Mouse (Mus musculus): ENCODE results near the gene Pnldc1. TPM values are rescaled to one million over a fixed set of nuclear protein-coding genes. Genes with fewer than 3 reads are reported as not detected.
"Not testable (repeated sequence)": the region's sequence is repeated elsewhere in the genome, so short reads cannot be mapped to it uniquely, and the experiment has no call there.

The Pnldc1 gene
- 4.4 and 5.2 TPM in 2 replicates for polyA plus RNA-seq (2012; rRNA removed)

DNA sequence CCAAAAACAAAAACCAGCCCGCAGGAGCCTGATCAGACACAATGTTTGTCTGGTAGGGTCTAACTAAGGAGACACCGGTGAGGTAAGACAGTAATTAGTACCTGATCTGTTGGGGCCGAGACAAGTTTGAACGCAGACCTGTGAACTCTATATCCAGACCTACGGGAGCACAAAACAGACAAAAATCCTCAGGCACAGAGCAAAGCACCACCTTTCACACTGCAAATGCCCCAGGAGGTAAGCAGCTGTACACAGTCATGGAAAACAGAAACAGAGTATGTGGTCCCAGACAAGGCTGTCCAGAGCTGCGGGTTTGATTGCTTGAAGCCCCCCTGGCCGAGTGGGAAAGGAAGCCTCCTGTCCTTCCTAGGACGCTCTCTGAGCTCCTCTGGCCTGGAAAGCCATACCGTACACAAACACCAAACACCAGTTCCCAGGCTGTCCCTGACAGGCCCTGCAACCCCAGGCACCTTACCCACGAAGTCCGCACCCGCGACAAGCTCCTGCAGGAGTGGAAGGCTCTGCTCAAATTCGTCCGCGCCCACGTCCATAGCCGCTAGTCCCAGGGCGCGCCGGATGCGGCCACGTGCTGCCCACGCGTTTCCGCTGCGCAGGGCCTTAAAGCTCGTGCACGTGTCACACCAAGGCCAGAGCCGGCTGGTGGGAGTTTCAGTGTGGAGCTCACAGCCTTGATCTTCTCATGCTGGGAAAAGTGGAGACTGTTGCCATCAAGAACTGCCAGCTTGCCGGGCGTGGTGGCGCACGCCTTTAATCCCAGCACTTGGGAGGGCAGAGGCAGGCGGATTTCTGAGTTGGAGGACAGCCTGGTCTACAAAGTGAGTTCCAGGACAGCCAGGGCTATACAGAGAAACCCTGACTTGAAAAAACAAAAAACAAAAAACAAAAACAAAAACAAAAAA, at the start of gene Pnldc1:
Pnldc1 (minus strand) TSS at position 870 of the 920 bp plus-strand sequence.
- no peak for DNase-seq (ENCODE audit: low read depth)

DNA sequence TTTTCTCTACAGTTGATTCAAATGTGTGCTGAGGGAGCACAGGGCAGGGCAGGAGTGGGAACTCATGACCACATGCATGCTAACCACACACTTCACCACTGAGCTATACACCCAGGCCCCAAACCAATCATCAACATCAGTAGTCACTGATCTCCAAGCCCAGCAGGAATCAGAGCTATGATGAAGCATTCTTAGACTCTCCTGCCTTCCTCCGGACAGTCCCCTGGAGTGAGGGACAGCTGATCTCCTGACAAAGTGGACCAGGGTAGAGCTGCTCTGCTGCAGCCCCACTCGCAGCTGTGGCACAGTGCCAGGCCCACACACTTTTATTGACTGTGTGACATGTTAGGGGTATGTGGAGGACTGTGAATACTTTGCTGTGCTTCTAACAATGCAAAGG, 49.3 kb upstream of the Pnldc1 start:
- DNase-seq (ENCODE audit: low read depth): not testable (repeated sequence)

DNA sequence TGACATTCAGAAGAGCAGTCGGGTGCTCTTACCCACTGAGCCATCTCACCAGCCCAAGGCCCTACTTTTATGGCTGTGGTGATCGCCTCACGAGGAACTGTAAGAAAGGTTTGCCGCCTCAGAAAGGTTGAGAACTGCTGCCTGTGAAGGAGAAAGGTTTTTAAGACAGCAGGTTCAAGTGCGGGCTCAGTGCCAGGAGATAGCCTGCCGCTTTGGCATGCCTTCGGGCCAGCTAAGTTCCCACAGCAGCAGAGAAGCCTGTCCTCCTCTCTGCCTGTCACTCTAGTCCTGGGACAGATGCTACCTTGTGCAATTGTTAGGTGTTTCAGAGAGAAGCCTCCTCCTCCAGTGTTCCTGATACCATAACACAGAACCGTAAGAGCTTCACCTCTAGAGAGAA, 46.6 kb upstream of the Pnldc1 start:
- DNase-seq (ENCODE audit: low read depth): no peak

DNA sequence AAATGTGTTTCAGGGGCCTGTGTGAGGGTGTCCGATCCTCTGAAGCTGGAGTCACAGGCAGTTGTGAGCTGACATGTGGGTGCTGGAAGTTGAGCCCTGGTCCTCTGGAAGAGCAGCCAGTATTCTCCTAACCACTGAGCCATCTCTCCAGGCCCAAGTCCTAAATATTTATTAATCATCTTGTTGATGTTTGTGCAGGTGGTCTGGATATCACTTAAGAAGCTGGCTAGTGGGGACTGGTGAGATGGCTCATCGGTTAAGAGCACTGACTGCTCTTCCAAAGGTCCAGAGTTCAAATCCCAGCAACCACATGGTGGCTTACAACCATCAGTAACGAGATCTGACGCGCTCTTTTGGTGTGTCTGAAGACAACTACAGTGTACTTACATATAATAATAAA, 39.6 kb upstream of the Pnldc1 start:
- DNase-seq (ENCODE audit: low read depth): no peak

DNA sequence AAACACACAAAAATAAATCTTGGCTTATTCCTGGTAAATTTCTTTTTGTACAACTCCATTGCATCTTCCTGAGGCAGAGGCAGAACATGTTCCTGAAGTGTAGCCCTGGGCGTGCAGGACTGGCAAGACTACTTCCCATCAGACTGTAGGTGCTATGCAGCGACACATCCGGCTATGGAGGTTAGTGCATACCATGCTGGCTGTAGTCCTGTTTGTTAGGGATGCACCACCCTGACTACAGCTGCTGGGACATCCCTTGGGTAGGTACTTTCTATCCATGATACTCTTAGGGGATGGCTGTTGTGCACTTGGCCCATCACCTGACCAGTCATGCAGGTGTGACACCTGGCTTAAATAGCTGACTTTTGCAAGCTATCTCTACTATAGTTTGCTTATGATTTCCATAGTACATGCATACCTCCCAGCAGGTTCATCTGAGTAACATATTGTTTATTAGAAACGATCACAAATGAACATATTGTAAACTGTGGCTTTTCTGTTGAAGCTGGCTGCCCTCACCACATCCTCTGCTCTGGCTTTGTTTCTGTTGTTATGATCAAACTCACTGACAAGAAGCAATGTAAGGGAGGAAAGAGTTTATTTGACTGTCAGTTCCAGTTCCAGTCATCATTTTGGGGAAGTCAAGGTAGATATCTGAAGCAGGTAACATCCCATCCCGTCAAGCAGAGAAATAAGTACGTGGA, 32.6 kb upstream of the Pnldc1 start:
- DNase-seq (ENCODE audit: low read depth): no peak

DNA sequence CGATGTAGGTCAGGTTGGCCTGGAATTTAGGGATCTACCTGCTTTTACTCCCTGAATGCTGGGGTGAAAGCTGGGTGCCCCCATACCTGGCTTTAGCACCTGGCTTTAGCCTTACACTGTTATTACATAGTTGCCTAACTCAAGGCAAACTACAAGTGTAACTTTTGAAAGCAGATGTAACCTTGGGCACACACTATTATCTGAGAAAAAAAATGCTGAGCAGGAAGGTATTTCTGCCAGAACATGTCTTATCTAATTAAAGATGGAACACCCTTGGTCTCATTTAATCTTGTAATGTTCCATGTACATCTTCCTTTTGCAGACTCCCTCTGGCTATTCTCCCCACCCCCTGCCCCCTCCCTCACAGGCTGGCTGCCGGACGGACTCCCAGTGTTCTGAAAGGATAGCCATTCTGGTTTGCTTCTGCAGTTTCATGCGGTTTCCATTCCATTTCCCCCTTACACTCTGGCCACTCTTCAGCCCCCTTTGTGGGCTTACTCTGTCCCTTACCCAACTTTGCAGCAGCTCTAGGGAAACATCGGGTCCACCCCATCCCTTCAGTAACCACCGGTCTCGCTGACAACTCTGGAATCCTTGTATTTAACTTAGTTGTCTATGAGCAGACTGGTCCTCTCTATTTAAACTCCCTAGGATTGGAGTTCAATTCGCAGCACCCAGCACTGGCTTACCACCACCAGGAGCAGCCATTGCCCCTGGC, 31.7 kb upstream of the Pnldc1 start:
- no peak for DNase-seq (ENCODE audit: low read depth)

DNA sequence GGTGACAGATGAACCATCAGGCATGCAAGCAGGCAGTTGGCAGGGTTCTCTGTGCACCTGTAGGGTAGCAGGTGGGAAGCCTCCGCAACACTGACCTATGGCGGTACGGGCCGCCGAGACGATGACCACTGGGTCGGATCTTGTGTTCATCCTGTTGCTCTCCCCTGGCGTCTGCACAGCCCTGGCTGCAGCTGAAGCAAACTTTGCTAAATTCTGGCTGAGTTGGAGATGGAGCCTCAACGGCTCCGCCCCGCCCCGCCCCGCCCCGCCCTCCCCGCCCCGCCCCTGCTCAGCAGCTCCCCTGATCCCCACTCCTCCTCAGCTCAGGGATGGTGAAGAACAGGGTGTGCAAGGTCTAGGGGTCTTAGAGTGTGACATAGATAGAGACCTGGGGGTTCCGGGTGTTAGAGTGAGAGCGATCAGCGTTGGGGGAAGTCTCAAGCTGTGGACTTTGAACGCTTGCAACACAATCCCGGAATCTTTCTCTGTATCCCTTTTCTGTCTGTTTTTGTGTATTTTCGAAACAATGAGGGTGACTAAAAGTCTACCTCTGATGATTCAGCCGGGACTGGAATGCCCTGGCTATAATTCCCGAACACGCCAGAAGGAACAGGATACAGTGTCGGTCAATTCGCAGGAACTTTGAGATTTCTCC, 30.2 kb upstream of the Pnldc1 start, which contains the start of gene Acat3:
Acat3 (minus strand) TSS at position 450 of the 655 bp plus-strand sequence.
- DNase-seq (ENCODE audit: low read depth): no peak

DNA sequence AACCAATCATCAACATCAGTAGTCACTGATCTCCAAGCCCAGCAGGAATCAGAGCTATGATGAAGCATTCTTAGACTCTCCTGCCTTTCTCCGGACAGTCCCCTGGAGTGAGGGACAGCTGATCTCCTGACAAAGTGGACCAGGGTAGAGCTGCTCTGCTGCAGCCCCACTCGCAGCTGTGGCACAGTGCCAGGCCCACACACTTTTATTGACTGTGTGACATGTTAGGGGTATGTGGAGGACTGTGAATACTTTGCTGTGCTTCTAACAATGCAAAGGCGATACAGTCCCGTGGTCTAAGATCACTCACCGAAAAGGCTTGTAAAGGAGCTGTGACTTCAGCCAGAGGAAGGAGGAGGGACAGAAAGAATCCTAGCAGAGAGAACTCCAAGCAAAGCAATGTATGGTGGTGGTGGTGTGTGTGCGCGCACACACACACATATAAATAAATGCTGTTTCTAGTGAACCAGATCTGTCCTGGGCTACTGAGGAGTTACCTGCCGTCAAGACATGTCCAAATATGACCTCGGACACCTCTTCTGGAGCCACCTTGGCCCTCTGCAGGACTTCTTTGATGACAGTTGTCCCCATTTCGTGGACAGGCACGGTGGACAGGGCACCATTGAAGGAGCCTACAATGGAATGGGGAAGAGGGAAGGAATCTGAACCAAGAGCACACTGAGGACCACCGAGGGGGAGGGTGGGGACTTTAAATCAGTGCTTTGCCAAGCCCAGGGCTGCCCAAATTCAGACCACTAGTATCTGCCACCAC, 29.5 kb upstream of the Pnldc1 start:
- DNase-seq (ENCODE audit: low read depth): not testable (repeated sequence)

DNA sequence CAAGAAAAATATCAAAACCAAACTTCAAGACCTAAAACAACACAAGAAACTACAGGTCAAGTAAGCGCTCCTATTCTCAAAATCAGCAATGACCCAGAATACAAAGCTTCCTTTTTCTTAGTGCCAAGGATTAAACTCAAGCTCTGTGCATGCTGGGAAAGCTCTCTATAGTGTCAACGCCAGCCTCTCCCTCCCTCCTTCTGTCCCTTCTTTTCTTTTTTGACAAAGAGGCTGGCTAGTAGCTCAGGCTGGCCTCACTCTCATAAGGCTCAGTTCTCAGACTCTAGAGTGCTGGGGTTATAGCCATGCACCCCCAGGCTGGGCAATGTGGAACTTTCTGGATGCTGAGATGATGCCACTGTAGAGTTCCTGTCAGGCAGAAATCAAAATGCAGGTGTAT, 28.0 kb upstream of the Pnldc1 start:
- no peak for DNase-seq (ENCODE audit: low read depth)

DNA sequence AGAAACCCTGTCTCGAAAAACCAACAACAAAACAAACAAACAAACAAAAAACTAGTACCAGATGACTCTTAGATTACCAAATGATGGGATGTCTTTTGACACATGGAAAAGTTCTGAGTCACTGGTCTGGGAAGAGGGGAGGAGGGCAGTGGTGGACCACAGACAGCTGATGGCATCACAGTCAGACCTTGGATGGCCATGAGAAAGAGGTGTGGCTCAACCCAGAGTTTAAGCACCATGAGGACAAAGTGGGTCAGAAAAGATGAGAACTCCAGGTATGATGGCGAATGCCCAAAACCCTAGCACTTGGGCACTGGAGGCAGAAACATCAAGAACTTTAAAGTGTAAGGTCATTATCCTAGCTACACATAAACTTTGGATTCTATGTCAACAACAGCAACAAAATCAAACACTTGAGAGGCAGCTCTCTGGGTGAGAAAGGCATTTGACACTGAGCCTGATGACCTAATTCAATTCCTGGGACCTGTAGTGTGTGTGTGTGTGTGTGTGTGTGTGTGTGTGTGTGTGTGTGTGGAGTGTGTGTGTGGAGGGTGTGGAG, 27.5 kb upstream of the Pnldc1 start:
- no peak for DNase-seq (ENCODE audit: low read depth)

DNA sequence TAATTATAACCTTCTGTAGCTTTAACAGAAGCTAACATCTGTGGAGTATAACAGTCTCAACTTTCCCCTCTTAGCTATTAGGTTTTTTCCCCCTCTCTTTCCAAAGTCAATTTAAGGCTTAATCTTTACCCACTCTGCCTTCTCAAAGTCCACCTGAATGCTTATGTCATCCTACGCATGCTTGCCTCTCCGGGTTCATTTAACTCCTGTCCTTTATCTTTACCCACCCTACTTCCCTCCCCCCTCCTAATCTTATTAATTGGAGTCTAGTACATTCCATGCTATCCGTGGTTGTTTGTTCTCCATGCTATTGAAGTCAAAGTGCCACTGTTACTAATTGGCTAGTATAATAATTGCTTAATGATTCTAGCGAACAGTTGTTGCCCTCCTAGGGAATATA, 25.7 kb upstream of the Pnldc1 start:
- no peak for DNase-seq (ENCODE audit: low read depth)

DNA sequence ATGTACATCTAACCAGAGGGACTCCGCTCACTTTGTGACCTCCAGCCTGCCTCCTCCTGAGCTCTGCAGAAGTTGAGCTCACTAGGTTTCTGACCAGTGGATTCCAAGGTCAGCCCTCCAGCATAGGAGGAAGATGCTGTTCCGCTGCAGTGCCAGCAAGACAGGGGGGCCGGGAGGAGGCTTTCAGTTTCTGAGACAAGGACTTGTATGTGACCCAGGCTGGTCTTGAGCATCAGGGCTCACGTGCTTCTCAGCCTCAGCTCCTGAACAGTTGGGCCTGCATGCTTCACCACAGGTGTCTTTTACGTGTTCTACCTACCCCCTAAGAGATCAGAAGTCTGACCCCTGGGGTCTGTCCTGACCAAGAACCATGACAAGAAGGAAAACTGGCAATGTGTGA, 21.5 kb upstream of the Pnldc1 start:
- not testable (repeated sequence) for DNase-seq (ENCODE audit: low read depth)

DNA sequence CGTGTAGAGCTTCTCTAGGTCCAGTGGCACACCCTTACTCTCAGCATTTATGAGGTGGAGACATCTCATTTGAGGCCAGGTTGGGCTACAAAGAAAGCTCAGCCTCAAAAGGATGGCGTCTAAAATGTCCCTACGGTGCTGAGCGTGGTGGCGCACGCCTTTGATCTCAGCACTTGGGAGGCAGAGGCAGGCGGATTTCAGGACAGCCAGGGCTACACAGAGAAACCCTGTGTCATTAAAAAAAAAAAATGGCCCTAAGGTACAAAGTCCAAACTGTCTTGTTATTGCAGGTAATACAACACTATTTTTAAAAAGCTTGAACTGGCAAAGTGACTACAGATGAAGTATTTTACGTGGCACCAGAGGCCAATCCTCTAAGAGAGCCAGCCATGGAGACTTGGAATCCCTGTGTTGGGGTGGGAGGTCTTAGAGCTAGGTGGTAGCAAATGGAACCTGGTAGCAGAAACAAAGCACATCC, 15.7 kb upstream of the Pnldc1 start:
- no peak for DNase-seq (ENCODE audit: low read depth)

DNA sequence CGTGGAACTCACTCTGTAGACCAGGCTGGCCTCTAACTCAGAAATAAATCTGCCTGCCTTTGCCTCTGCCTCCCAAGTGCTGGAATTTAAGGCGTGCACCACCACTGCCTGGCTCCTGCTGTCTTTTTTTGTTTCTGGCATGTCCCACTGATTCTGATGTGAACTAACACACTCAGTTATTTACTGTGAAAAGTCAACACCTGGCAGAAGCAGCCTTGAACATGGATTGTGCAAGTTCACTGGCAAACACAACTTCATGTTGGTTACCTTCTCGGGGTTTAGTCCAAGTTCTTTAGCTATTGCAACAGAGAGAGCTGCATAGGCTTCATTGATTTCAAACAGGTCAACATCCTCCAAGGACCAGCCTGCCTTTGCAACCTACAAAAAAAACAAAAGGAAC, 15.0 kb upstream of the Pnldc1 start:
- peak; percentile 42 for DNase-seq (ENCODE audit: low read depth)

DNA sequence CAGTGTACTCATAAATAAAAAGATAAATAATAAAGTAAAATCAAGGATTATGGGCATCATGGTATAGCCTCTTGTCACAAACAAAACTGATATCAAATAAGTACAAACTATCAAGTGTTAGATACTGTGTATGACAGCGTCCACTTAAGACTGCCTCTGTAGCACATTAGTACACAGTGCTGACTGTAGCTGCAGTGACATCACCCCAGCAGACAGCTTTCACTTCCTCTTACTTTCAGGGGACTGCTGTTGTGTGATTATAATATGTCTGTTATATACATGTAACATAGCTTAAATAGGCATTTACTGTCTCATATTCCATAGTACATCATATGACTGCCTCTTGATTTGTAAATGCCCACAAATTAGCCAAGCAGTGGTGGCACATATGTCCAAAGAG, 11.0 kb upstream of the Pnldc1 start:
- no peak for DNase-seq (ENCODE audit: low read depth)

DNA sequence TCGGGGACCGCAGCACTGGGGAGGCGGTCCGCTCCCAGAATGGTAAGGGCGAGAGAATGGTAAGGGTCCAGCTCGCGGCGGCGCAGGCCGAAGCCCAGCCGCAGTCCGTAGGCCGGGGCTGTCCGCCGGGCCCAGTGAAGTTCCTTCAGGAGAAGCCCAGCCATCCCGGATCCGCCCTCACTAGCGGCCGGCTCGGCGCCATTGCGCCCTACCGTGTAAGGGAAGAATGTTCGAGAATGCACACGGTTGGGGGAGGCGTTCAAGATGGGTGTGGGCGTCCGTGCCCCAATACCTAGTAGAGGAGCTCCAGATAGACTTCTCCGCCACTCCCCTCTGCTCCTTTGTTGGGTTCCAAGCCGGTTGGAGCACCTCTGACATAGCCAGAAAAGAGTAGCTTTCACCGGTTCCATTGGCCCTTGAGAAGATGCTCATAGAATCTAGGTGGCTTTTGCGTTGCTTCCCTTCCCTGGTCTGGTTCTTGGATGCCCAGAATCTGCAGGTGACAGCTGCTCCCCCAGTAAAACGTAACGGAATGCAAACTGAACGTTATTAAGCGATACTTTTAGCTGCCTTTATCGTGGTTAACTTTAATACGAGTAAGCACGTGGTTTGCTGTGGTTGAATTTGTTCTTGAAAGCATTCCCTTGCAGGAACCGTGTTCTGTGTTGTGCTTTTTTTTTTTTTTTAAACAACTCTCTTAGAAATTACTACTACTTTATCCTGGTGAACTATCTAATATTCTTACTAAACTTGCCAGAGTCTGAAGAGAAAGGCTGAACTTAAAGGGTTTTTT, 6.8 kb upstream of the Pnldc1 start:
- no peak for DNase-seq (ENCODE audit: low read depth)

DNA sequence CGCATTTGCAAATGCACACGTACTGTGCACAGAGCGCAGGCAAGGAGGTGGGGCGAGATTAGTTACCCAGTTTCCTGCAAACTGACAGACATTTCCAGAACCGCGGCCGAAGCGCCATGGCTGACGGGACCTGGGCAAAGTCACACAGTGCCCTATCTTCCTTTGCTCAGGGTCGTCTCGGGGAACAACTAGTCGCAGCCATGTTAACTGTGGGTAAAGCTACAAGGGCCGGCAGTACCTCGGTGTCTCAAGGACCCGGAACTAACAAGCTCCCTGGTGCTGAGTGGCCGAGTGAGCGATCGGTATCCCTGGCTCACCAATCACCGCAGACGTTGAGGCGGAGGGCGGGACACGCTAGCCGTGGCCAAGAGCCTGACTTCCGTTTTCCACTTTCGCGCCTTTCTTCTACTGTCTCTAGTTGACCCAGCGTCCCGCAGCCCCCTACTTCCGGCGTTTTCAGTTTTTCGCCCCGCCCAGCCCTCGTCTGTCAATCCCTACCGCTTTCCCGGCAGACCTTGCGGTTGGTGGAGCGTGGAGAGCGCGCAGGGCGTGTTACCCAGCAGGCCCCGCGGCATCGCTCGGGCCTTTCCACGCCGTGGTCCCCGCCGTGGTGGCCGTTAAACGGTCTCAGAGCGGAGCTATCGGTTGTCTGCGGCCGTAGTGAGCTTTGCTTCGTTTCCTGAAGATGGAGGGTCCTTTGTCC, 6.0 kb upstream of the Pnldc1 start, which contains the start of gene Mrpl18:
Mrpl18 (minus strand) TSS at position 465 of the 703 bp plus-strand sequence.
- DNase-seq (ENCODE audit: low read depth): peak; percentile 90

DNA sequence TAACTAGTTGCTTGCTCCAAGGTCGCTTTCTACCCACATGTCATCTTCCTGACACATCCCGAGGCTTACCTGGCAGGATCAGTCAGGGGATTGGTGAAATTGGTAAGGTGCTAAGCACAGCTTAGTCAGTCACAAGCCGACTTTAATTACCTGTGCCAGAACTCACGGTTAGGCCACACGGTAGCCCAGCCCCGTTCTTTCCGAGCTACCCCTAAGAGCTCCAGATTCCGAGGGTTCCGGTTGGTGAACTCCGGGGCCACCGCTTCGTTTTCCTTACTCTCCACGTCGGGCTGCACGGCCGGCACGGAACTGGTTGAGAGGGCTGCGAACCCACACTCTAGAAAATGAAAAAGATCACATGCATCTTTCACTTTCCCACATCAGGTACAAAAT, 5.5 kb upstream of the Pnldc1 start, which contains the start of gene Tcp1:
Tcp1 (plus strand) TSS at position 214 of the 393 bp plus-strand sequence.
- DNase-seq (ENCODE audit: low read depth): no peak

DNA sequence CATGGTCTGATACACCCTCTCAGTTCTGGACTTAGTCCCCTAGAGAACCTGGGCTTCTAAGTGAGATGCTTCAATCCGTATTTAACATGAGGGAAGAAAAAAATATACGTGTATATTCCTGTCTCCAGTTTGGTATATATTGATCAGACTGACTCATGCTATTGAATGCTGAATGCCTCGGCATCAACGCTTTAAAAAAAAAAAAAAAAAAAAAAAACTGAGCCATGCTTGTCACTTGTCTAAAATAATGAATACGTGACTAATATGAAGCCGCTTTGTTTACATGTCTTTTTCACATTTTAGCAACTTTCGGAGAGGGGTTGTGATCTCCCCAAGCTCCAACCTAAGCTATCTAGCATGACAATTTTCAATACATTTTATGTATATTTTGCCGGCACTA, 361 bp upstream of the Pnldc1 start:
- no peak for DNase-seq (ENCODE audit: low read depth)

Measured in gonadal fat pad, adult 2 months (tissue).